Mouse (Mus musculus) heart, postnatal 14 days (tissue): ENCODE data around the gene Lrrc19. TPM values are rescaled to one million over a fixed set of nuclear protein-coding genes. Genes with fewer than 3 reads are reported as not detected.
"Not testable (repeated sequence)": the region's sequence is repeated elsewhere in the genome, so short reads cannot be mapped to it uniquely, and the experiment has no call there.

Source experiments
- DNase-seq, 2 experiments: peaks; one replicate each; pipeline ENCODE4 v3.0.0; 2021 to 2022
- intact Hi-C: fragments of 180-260 bp; cut with DNase I; formaldehyde crosslinking; loops from one replicate; pipeline ENCODE4 v1.15.1; 2025
- long read RNA-seq, 2 experiments: library from polyadenylated mRNA; stranded (forward); transcript quantifications; one replicate each; pipeline ENCODE4 v2.0.0; 2021
- total RNA-seq, 2 experiments: library from RNA; stranded (reverse); gene quantifications; 2 replicates each; pipeline ENCODE4 v1.2.3; 2021

Lrrc19 gene
- not detected for total RNA-seq
- long read RNA-seq, experiment 1, partial matches to known transcripts = 0 of 1 reads
- long read RNA-seq, experiment 1, other reads (novel, unspliced or antisense) = 1 of 1 reads
- long read RNA-seq, experiment 2 = 0 reads

GRCm38 (mm10) chr4:94649920-94650319, at the start of gene Lrrc19:
Lrrc19 (minus strand) TSS chr4:94650144.
- intact Hi-C loops = no loop called here
- no peak for DNase-seq

GRCm38 (mm10) chr4:94696368-94696767, 46.4 kb upstream of the Lrrc19 start:
- intact Hi-C loops = no loop called here
- DNase-seq = no peak

GRCm38 (mm10) chr4:94692175-94692574, 42.2 kb upstream of the Lrrc19 start:
- DNase-seq = no peak
- intact Hi-C loops = no loop called here

GRCm38 (mm10) chr4:94691078-94691477, 41.1 kb upstream of the Lrrc19 start:
- no peak for DNase-seq
- intact Hi-C loops = no loop called here

GRCm38 (mm10) chr4:94689804-94690203, 39.9 kb upstream of the Lrrc19 start:
- DNase-seq = not testable (repeated sequence)
- intact Hi-C loops = loop anchor here (2.0 kb wide), 1 partner anchor 25 kb away; no protein-coding TSS in a partner anchor

GRCm38 (mm10) chr4:94683305-94683704, 33.4 kb upstream of the Lrrc19 start:
- no peak for DNase-seq
- intact Hi-C loops = no loop called here

GRCm38 (mm10) chr4:94682029-94682428, 32.1 kb upstream of the Lrrc19 start:
- intact Hi-C loops = no loop called here

GRCm38 (mm10) chr4:94681181-94681580, 31.2 kb upstream of the Lrrc19 start:
- intact Hi-C loops = no loop called here
- DNase-seq = no peak

More at GRCm38 (mm10) chr4:94682029-94682428, 32.1 kb upstream of the Lrrc19 start:
- no peak for DNase-seq

- intact Hi-C loops = no loop called here
- DNase-seq = no peak
Measured at GRCm38 (mm10) chr4:94680662-94681061, 30.7 kb upstream of the Lrrc19 start.

GRCm38 (mm10) chr4:94669718-94670117, 19.8 kb upstream of the Lrrc19 start:
- DNase-seq = peak; percentile 16 to 51
- intact Hi-C loops = loop anchor here (5.0 kb wide), 2 partner anchors 158 to 233 kb away; no protein-coding TSS in a partner anchor

- intact Hi-C loops, DNase-seq: not testable (repeated sequence)
Measured at GRCm38 (mm10) chr4:94650426-94651175, 657 bp upstream of the Lrrc19 start.

- no peak for DNase-seq
- intact Hi-C loops = no loop called here
Measured at GRCm38 (mm10) chr4:94643141-94643540, 6.8 kb downstream of the Lrrc19 start.

- intact Hi-C loops = no loop called here
- no peak for DNase-seq
Measured at GRCm38 (mm10) chr4:94620077-94620476, 29.9 kb downstream of the Lrrc19 start.

- intact Hi-C loops = no loop called here
Measured at GRCm38 (mm10) chr4:94614627-94615006, 35.3 kb downstream of the Lrrc19 start.

GRCm38 (mm10) chr4:94613972-94614626, 35.8 kb downstream of the Lrrc19 start, which contains the start of gene Ift74:
Ift74 (plus strand) TSS chr4:94614491.
- peak; percentile 90 to 94 for DNase-seq
- intact Hi-C loops = no loop called here

More at GRCm38 (mm10) chr4:94614627-94615006, 35.3 kb downstream of the Lrrc19 start:
- no peak for DNase-seq

GRCm38 (mm10) chr4:94610339-94610738, 39.6 kb downstream of the Lrrc19 start:
- DNase-seq = no peak
- intact Hi-C loops = no loop called here

- intact Hi-C loops = no loop called here
- no peak for DNase-seq
Measured at GRCm38 (mm10) chr4:94605591-94605990, 44.4 kb downstream of the Lrrc19 start.

- intact Hi-C loops = loop anchor here (5.0 kb wide), 1 partner anchor 47 kb away; the partner anchor contains the start of genes Caap1 and Gm10306
- no peak for DNase-seq
Measured at GRCm38 (mm10) chr4:94604452-94605019, 45.4 kb downstream of the Lrrc19 start.

- intact Hi-C loops = loop anchor here (5.0 kb wide), 1 partner anchor 46 kb away; the partner anchor contains the start of genes Caap1 and Gm10306
Measured at GRCm38 (mm10) chr4:94603031-94603629, 46.8 kb downstream of the Lrrc19 start, which contains the start of gene Plaa. Plaa (minus strand) TSS chr4:94603244.

GRCm38 (mm10) chr4:94602496-94603030, 47.4 kb downstream of the Lrrc19 start:
- intact Hi-C loops = loop anchor here (5.0 kb wide), 1 partner anchor 45 kb away; the partner anchor contains the start of genes Caap1 and Gm10306
- DNase-seq = no peak

More at GRCm38 (mm10) chr4:94603031-94603629, 46.8 kb downstream of the Lrrc19 start, which contains the start of gene Plaa:
- peak; percentile 91 to 92 for DNase-seq
